Mouse (Mus musculus) thymus, adult 2 months (tissue): Measurements from ENCODE around the gene Anpep.
"Not testable (repeated sequence)": the region's sequence is repeated elsewhere in the genome, so short reads cannot be mapped to it uniquely, and the experiment has no call there.

ENCODE experiments used
- CTCF ChIP-seq: fragments of 200-500 bp; IDR thresholded peaks from 2 replicates; pipeline ENCODE4 v1.5.1; 2012; ENCODE audit warnings: mild to moderate bottlenecking, control low read depth, low read length, moderate library complexity, borderline replicate concordance; ENCODE audit not compliant: control insufficient read depth, poor library complexity, insufficient read depth; ENCODE audit errors: extremely low read depth
- POLR2A ChIP-seq: fragments of 200-500 bp; IDR thresholded peaks from 2 replicates; pipeline ENCODE4 v1.6.1; 2012; ENCODE audit warnings: mild to moderate bottlenecking, low read length, control low read depth, moderate library complexity; ENCODE audit not compliant: control insufficient read depth, poor library complexity, insufficient read depth; ENCODE audit errors: extremely low read depth

- TF ChIP-seq CTCF, POLR2A: not testable (repeated sequence)
Observed at GRCm38 (mm10) chr7:79789812-79790211, 71.0 kb downstream of the Anpep start.
